Mouse (Mus musculus): ENCODE data around the gene Dppa3.
A peak's percentile ranks its signal among the peaks of the same experiment; 100 is the strongest.
"Not testable (repeated sequence)": the region's sequence is repeated elsewhere in the genome, so short reads cannot be mapped to it uniquely, and the experiment has no call there.

Dppa3 gene

DNA sequence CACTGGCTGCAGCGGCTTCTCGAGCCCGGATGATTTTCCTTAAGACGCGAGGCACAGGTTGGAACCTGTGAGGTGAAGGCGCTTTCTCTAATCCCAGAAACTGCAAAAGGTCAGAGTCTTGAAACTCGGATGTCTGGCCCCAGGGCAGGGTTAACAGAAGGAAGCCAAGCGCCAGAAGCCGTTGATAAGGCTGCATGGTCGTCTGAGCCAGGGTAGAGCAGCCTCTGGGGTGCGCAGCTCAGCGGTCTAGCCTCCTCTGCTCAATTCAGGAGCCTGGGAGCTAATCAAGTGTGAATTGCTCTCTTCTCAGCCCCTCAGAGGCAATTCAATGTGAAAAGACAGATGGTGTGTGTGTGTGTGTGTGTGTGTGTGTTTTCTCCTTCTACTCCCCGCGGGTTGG lies 16.4 kb upstream of the Dppa3 start, which contains the start of gene Gdf3:
Gene Gdf3, minus strand, starts transcription at position 317 of the 400 bp plus-strand sequence.
- no peak for DNase-seq (ENCODE audit: low read depth, low spot score)

DNA sequence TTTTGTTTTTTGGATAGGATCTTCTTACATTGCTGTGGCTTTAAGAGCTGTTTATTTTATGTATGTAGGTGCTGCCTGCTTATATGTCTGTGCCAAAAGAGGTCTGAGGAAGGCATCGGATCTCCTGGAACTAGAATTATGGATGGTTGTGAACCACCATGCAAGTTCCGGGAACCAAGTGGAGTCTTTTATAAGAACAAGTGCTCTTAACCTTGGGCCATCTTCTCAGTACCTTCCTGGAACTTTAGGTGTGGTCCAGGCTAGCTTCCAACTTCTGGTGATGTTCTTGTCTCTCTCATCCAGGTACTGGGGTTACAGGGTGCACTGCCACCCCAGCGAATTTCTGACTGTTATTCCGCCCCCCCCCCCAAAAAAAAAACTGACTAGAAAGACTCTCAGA lies 13.8 kb upstream of the Dppa3 start:
- no peak for DNase-seq (ENCODE audit: low read depth, low spot score)

DNA sequence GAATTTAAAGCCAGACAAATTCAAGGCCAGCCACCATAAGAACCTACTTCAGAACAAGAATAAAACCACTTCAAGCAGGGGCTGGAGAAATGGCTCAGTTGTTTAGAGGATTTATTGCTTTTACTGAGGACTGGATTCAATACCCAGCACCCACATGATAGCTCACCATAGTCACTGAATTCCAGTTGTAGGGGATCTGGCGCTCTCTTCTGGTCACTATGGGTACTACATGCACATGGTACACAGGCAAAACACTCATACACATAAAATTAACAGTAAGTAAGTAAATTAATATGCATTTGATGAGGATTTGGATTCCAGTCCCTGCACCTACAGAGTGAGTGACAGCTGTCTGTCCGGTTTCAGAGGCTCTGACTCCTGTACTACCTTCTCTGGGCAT lies 12.2 kb upstream of the Dppa3 start:
- no peak for DNase-seq (ENCODE audit: low read depth, low spot score)

DNA sequence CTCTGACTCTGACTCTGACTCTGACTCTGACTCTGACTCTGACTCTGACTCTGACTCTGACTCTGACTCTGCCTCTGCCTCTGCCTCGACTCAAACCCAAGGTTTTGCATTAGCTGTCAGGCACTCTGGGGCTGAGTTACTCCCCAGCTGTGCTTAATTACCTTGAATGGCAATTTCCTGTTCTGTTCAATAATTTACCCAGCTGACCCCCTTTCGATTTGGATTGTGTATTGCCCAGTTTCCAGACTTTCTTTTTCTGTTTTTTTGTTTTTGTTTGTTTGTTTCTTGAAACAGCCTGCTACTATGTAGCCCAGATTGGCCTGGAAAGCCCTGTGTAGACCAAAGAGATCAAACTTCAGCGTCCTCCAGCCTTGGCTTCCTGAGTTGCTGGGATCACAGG lies 10.2 kb upstream of the Dppa3 start:
- no peak for DNase-seq (ENCODE audit: low read depth, low spot score)

DNA sequence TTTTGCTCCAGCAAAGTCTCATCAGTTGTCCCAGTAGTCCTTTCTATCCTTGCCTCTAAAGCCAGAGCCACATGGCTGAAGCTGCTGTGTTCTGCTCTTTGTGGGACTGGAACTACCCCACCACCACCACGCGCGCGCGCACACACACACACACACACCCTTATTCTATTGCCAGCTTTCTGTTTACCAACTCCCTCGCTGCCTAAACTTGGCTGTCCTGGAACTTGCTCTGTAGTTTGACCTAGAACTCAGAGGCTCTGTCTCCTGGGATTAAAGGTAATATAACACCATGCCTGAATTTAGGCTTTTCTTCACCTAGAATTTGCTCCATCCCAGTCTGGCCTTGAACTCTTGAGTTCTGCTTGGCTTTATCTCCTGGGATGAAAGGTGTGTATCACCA lies 5.1 kb upstream of the Dppa3 start:
- DNase-seq (ENCODE audit: low read depth, low spot score) = no peak

DNA sequence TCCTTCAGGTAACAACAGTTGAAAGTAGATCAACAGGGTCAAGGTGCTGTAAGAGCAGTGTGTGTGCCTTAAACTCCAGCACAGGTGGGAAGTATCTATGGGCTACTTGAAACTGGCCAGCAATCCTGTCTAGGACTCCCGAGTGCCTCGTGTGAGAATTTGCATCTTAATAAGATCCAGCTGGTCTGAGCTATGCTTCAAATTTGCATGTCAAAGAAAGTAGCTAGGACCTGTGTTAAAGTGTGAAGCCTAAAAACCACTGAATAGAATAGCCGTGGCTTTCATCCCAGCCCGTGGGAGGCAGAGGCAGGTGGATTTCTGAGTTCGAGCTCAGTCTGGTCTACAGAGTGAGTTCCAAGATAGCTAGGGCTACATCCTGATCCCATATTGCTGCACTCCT lies 1.7 kb upstream of the Dppa3 start:
- no peak for DNase-seq (ENCODE audit: low read depth, low spot score)

DNA sequence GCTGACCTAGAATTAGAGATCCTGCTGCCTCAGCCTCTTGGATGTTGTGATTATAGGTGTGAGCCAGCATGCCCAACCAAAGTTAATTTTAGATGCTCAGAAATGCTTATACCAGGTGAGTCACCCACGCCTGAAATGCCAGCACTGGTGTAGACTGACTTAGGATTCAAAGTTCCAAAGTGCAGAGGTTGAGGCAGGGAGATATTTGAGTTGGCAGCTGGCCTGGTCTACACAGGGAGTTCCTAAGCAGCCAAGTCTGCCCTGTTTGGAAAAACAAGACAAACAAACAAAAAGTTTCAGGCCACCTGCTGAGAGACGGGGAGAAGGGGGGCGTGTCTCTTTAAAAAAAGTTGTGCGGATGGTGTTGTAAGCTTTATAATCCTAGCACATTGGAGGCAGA lies 1.1 kb upstream of the Dppa3 start:
- DNase-seq (ENCODE audit: low read depth, low spot score) = no peak

DNA sequence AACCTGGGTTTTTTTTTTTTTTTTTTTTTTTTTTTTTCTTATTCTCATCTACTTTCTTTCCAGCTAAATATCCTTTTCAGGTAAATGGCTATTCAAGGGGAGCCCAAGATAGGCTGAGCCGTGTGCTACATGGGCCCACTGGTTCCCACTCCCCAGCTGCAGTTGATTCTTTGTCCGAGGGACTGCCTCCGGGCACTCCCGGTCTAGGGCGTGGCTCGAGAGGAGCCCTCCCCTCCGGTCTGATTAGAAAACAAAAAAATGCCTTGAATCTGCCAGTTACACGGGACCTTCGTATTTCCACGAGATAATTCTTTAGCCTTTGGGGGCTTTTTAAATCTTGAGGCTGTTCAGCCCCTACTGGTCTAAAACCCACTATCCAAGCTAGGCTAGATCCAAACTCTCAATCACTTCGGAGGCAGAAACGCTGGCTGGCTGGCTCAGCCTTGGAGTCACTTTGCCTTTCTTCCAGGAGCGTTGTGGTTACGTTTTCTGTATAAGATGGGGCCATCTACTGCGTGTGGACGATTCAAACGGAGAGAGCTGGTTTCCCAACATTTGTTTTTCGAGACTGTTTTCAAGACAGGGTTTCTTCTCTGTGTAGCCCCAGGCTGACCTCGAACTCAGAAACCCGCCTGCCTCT lies 1.4 kb downstream of the Dppa3 start:
- no peak for DNase-seq (ENCODE audit: low read depth, low spot score)

DNA sequence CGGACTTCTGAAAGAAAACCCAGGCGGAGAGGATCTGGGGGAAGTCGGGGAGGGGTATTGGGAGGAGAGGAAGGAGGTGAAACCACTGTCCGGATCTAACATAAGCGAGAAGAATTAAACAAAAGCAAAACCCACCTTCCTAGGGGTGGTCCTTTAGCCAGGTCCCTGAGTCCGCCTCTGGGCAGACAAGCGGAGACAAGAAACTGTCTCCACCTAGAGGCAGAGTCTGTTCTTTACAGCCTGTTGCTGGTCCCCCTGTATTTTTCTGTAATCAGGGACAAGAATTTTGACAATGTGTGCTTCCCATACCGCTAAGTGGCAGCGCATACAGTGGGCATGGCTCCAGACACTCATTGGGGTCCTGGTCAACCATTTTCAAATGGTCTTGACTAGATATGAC lies 7.2 kb downstream of the Dppa3 start:
- no peak for DNase-seq (ENCODE audit: low read depth, low spot score)

DNA sequence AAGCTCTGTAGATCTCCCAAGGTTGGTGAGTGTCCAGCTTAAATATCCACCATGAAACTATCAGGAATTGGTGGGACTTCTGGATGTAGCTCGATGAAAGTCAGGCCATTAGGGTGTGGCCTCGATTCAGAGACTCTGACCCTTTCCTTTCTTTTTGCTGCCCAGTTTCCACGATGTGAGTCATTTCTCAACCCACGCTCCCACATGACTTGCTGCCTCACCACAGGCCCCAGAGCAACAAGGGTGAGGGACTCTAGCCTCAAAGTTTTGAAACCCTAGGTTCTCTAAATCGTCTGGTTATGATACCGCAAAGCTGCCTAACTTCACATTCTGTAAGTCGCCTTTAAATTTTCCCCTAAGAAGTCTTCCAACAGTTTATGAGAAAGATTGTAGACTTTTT lies 9.1 kb downstream of the Dppa3 start:
- DNase-seq (ENCODE audit: low read depth, low spot score) = no peak

DNA sequence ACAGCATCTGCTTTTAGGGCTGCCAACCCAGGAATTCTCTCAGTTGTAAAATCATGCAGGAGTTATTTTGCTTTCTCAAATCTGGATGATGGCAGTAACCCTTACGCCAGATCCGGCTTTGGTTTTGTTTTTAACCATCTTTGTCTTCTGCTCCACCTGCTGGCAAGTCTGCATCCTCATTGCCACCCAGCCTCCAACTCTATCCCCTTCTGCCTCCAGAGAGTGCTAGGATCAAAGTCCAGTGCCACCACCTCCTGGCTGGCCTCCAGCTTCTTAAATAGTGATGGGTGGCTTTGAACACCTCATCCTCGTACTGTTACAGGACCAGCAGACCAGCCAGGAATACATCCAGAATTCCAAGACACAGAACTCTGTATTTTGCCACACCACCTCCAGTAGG lies 10.5 kb downstream of the Dppa3 start:
- DNase-seq (ENCODE audit: low read depth, low spot score) = no peak

DNA sequence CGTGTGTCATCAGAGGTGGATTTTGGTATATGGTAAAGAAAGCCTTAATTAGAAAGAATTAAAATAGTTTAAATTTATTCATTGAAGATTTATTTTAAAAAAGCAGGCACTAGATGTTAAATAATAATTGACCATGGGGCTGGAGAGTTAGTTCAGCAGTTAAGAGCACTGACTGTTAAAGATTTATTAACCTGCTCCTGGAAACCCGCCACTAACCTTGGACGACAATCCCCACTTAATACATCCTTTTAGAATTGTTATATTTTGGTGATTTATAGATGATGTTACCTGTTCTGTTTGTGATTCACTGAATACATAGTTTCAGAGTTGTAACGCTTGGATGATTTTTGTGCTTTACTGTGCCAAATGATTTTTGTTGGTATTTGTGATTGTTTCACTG lies 11.4 kb downstream of the Dppa3 start:
- not testable (repeated sequence) for DNase-seq (ENCODE audit: low read depth, low spot score)

DNA sequence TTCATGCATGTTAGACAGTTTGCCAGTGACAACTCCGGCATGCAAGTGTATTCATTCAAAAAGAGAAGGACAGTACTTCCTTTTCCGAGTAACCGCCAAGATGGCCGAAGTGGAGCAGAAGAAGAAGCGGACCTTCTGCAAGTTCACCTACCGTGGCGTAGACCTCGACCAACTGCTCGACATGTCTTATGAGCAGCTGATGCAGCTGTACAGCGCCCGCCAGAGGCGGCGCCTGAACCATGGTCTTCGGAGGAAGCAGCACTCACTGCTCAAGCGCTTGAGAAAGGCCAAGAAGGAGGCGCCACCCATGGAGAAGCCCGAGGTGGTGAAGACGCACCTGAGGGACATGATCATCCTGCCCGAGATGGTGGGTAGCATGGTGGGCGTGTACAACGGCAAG lies 18.0 kb downstream of the Dppa3 start:
- DNase-seq (ENCODE audit: low read depth, low spot score) = not testable (repeated sequence)

DNA sequence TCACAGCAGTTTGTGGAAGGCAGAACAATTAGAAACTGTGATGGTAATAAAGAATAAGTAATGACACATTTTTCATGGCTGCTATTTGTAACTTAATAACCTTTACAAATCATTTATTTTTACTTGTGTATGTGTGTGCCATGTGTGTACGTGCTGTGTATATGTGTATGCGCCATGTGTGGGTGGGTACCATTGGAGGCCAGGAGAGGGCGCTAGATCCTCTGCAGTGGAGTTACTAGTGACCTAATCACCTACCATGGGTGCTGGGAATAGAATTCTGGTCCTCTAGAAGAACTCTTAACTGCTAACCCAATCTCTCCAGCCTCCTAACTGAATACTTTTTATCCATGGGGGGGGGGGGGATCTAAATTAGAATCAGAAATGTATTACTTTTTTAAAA lies 23.7 kb downstream of the Dppa3 start:
- no peak for DNase-seq (ENCODE audit: low read depth, low spot score)

DNA sequence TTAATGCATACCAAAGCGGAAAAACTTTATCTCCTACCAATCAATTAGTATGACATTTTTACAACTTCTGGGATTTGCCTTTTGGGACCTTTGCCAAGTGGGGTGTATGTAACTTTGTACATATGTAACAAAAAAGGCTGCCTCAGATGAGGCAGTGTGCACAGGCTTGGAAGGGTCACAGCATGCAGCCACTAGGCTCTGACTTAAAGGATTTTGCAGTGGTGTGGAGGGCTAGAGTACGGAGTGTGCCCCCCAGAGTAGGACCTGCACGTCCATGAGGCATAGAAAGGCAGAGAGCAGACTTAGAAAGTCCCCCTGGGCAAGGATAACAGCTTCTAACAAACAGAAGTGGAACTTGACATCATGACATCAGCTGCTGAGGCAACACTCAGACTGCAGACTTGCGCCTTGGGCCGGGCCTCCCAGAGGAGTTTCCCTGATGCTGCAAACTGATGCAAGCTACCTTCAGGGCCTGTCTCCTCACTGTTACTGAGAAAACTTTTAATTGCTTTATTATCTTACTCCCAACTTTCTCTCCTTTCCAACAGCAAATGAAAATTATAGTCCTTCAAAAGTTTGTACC lies 24.3 kb downstream of the Dppa3 start:
- DNase-seq (ENCODE audit: low read depth, low spot score) = no peak

DNA sequence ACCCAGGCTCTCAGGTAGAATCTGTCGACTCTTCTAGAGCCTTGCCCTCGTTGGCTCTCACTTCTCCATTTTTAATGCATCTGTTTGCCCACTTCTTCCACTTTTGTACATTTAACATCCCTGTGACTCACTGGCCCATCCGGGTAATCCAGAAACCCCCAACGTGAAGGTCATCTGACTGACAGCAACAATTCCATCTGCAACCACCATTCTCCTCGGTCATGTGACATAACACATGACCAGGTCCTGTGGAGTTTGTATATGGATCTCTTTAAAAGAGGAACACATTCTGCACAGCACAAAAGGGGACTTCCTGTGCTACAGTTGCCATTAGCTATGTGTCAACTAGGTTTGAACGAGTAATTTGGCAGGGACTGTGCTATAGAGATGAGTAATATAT lies 28.1 kb downstream of the Dppa3 start:
- no peak for DNase-seq (ENCODE audit: low read depth, low spot score)

DNA sequence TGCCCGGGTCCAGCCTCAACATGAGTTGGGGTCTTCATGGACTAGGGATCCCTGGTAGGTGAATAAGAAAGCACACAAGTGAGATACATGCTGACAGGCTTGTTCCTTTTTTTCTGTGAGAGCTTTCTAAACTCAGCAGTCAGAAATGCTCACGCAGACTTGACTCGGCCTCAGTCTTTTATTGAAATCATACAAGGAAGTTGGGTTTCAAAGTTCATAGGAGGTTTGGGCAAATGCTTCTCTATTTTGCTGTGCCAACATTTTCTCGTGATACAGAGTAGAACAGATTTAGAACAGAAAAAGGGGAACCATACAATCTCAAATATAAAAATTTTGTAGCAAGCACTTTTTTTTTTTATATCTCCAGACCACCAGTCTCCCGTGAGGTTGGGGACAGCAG lies 31.4 kb downstream of the Dppa3 start:
- no peak for DNase-seq (ENCODE audit: low read depth, low spot score)

DNA sequence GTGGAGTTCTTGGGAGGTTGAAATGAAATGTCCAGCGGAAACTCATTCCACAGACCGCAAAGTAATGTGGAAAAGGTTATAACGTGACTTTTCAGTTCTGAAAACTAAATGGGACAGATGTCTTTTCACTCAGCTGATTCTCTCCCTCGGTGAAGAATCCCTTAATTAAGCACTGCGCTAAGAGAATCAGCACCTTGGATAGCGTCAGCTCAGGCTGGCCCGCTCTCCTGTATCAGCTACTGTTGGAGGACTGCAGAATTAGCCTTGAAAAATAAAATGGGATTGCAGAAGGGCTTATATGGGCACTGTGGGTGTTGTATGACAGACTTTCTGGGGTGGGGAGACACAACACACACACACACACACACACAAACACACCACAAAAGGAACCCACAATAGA lies 33.4 kb downstream of the Dppa3 start:
- DNase-seq (ENCODE audit: low read depth, low spot score) = no peak

DNA sequence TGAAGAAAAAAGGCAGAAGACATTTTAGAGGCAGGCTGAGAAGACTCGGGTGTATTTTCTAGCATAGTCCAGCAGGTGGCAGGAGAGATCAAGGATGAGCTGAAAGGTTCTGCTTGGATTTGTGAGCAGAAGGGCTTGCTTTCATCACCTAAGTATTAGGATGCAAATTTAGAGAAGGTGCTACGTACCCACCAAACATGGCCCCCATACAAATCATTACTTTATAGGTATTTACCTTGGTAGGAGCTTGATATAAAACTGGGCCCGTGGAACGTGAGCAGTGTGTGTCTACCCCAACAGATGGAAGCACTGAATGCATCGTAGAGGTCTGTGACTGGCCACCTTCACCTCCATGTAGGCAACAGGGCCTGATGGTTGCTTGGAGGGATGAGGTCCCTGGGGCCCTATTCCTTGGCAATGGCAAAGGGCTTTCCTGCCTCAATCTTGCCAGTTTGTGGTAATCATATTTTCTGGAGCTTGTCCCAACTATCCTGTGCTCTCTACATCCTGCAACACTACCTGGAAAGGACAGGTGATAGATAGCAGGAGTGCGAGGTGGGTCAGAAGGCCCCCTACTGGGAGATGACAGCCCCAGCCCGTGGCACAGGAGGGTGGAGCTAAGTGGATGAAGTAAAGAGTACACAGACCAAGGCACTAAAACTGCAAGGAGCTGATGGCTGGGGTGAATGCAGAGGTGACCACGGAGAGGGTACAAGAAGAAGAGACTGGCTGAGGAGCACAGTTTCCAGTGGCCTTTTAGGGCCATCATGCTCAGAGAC lies 34.6 kb downstream of the Dppa3 start:
- DNase-seq (ENCODE audit: low read depth, low spot score) = peak; percentile 76

DNA sequence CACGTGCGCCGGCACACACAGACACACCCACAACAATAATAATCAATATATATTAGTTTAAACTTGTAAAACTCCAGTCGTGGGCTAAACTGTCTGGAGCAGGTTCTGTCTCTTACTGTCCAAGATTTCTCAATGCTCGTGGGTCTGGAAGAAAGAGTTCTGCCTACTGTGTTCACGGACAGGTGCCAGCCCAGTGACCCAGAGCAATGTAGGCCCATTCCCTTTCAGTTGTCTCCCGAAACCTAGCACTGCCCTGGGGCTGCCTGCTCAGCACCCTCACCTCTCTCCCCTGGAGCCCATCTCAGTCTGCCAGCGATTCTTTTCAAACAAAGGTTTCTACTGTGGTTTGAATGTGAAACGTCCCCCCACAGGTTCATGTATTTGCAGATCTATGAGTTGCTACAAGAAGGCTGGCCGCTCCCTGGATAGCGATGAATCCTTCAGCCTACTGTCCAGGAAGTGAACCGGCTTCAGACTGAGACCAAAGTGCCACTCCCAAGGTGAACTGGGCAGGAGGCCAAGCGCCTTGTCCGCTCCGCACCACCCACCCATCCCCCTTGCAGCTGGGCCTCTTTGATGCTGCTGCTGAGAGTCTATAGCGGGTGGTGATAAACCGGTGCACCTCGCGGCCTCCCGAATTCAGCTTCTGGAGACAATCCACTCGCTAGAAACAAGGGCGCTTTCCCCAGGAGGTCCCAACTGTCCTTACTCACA lies 36.5 kb downstream of the Dppa3 start:
- DNase-seq (ENCODE audit: low read depth, low spot score) = no peak

DNA sequence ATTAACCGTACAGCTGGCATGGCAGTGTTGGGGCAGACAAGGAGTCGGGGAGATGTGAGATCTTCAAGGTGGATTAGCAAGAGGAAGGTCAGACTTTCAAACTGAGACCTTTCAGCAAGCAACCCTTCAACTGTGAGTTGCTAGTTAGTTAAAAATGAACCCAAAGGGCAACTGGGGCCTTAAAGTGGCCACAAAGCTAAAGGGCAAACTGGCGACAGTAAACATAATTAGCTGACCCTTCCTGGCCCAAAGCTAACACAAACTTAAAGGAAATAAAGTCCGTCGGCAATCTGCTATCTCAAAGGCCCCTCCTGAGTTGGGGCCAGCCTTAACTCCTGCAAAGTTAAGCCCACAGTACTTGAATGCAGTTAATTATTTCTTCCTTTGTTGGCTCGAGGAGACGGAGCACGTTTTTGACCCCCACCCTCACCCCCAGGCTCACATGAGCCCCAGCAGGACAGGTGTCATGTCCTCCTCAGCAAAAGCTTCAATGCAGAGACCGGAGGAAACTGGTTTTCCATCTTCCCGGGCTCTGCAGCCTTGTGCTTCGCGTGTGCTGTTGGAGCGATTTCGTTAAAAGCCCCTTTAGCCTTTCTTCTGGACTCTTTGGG lies 37.5 kb downstream of the Dppa3 start:
- no peak for DNase-seq (ENCODE audit: low read depth, low spot score)

DNA sequence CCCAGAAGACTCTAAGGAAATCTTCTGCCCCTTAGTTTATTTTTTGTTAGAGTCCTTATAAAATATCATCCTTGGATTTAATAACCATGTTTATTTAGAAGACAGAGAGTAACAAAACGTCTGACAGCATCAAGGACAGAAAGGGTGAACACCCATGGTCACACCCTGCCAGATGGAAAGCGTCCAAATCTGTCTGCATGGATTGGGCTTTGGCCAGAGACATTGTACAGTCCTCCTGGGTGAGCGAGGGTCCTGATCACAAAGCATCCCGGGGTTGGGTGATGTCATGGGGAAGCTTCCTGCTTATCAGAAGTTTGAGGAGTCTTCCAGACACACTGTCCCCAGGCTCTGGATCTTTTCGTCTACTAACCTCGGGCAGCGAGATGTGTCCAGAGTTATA lies 39.7 kb downstream of the Dppa3 start:
- no peak for DNase-seq (ENCODE audit: low read depth, low spot score)

Data from brain, adult 2 months (tissue).